Mouse (Mus musculus): ENCODE measurements around the gene Rab2b. TPM values are rescaled to one million over a fixed set of nuclear protein-coding genes. Genes with fewer than 3 reads are reported as not detected.
A peak's percentile ranks its signal among the peaks of the same experiment; 100 is the strongest.

Gene Rab2b
- total RNA-seq, 2 experiments from 2014 or later = 35.8 to 37.2 TPM

GRCm38 (mm10) chr14:52272781-52273180 is 6.6 kb downstream of the Rab2b start:
- intact Hi-C loops (cut with DNase I) = no loop called here
- Histone ChIP-seq H3K4me3 (no peak overlapping the region), H3K27ac (no peak overlapping the region)
- no peak for TF ChIP-seq CTCF (IDR thresholded peaks at IDR 0.05)
- DNase-seq (ENCODE audit: extremely low spot score in 1 of 2, low spot score in 2 of 2) = no peak

- TF ChIP-seq CTCF (IDR thresholded peaks at IDR 0.05) = peak; percentile 87
- DNase-seq (ENCODE audit: extremely low spot score in 1 of 2, low spot score in 2 of 2) = peak; percentile 98
- intact Hi-C loops (cut with DNase I) = loop anchor here (1.0 kb wide), 2 partner anchors 13 to 22 kb away; partner anchors contain the start of genes Rab2b and Tox4
- Histone ChIP-seq H3K4me3 (peak within 1 kb of the TSS; percentile 67), H3K27ac (peak within 1 kb of the TSS; percentile 94)
Observed at GRCm38 (mm10) chr14:52257484-52258213, 21.7 kb downstream of the Rab2b start, which contains the start of gene Chd8. Chd8 (minus strand) TSS chr14:52257780.

- peak in 1 of 2 experiments; percentile 15 for DNase-seq (ENCODE audit: extremely low spot score in 1 of 2, low spot score in 2 of 2)
- intact Hi-C loops (cut with DNase I) = loop anchor here (1.0 kb wide), 2 partner anchors 12 to 23 kb away; partner anchors contain the start of genes Rab2b and Tox4
- TF ChIP-seq CTCF (IDR thresholded peaks at IDR 0.05) = no peak
- H3K4me3 ChIP-seq = peak overlapping the region; percentile 67
- H3K27ac ChIP-seq = peak overlapping the region; percentile 94
Observed at GRCm38 (mm10) chr14:52256311-52257175, 22.8 kb downstream of the Rab2b start.

- no peak for TF ChIP-seq CTCF (IDR thresholded peaks at IDR 0.05)
- intact Hi-C loops (cut with DNase I) = no loop called here
- H3K27ac ChIP-seq = no peak overlapping the region
- no peak for DNase-seq (ENCODE audit: extremely low spot score in 1 of 2, low spot score in 2 of 2)
- no peak overlapping the region for H3K4me3 ChIP-seq
Observed at GRCm38 (mm10) chr14:52246129-52246528, 33.2 kb downstream of the Rab2b start.

- intact Hi-C loops (cut with DNase I) = loop anchor here (1.0 kb wide), 1 partner anchor 13 kb away; the partner anchor contains the start of gene Chd8
- H3K4me3 ChIP-seq = peak overlapping the region; percentile 69
- TF ChIP-seq CTCF (IDR thresholded peaks at IDR 0.05) = no peak
- H3K27ac ChIP-seq = peak overlapping the region; percentile 86
- no peak for DNase-seq (ENCODE audit: extremely low spot score in 1 of 2, low spot score in 2 of 2)
Observed at GRCm38 (mm10) chr14:52244690-52245042, 34.7 kb downstream of the Rab2b start.

GRCm38 (mm10) chr14:52244041-52244689 is 35.2 kb downstream of the Rab2b start:
- intact Hi-C loops (cut with DNase I) = loop anchor here (1.0 kb wide), 1 partner anchor 13 kb away; the partner anchor contains the start of gene Chd8

GRCm38 (mm10) chr14:52236216-52236615 is 43.1 kb downstream of the Rab2b start:
- no peak for TF ChIP-seq CTCF (IDR thresholded peaks at IDR 0.05)
- H3K27ac ChIP-seq = no peak overlapping the region
- no peak overlapping the region for H3K4me3 ChIP-seq
- intact Hi-C loops (cut with DNase I) = no loop called here
- DNase-seq (ENCODE audit: extremely low spot score in 1 of 2, low spot score in 2 of 2) = no peak

More at GRCm38 (mm10) chr14:52244041-52244689, 35.2 kb downstream of the Rab2b start:
- DNase-seq (ENCODE audit: extremely low spot score in 1 of 2, low spot score in 2 of 2) = peak; percentile 98 to 99
- H3K4me3 ChIP-seq = peak overlapping the region; percentile 69
- peak overlapping the region; percentile 86 for H3K27ac ChIP-seq
- TF ChIP-seq CTCF (IDR thresholded peaks at IDR 0.05) = no peak

GRCm38 (mm10) chr14:52235165-52235564 is 44.2 kb downstream of the Rab2b start:
- intact Hi-C loops (cut with DNase I) = no loop called here
- no peak for DNase-seq (ENCODE audit: extremely low spot score in 1 of 2, low spot score in 2 of 2)
- Histone ChIP-seq H3K27ac (no peak overlapping the region), H3K4me3 (no peak overlapping the region)
- no peak for TF ChIP-seq CTCF (IDR thresholded peaks at IDR 0.05)

- intact Hi-C loops (cut with DNase I) = no loop called here
- no peak overlapping the region for H3K27ac ChIP-seq
- no peak for DNase-seq (ENCODE audit: extremely low spot score in 1 of 2, low spot score in 2 of 2)
- H3K4me3 ChIP-seq = no peak overlapping the region
- TF ChIP-seq CTCF (IDR thresholded peaks at IDR 0.05) = no peak
Observed at GRCm38 (mm10) chr14:52232249-52232648, 47.1 kb downstream of the Rab2b start.

GRCm38 (mm10) chr14:52225972-52226371 is 53.4 kb downstream of the Rab2b start:
- intact Hi-C loops (cut with DNase I) = no loop called here
- TF ChIP-seq CTCF (IDR thresholded peaks at IDR 0.05) = no peak
- Histone ChIP-seq H3K4me3 (no peak overlapping the region), H3K27ac (no peak overlapping the region)
- no peak for DNase-seq (ENCODE audit: extremely low spot score in 1 of 2, low spot score in 2 of 2)

GRCm38 (mm10) chr14:52217261-52217660 is 62.1 kb downstream of the Rab2b start:
- no peak for TF ChIP-seq CTCF (IDR thresholded peaks at IDR 0.05)
- DNase-seq (ENCODE audit: extremely low spot score in 1 of 2, low spot score in 2 of 2) = no peak
- intact Hi-C loops (cut with DNase I) = loop anchor here (5.0 kb wide), 2 partner anchors 40 to 135 kb away; no protein-coding TSS in a partner anchor
- no peak overlapping the region for H3K4me3 ChIP-seq
- no peak overlapping the region for H3K27ac ChIP-seq

Other genes starting within 250 kb of the Rab2b start
- not detected for gene Olfr221, start 237.1 kb downstream of the Rab2b start, total RNA-seq (2021)
- 100 to 1,000 TPM; 213 to 221 TPM for gene Hnrnpc, start 175.5 kb downstream of the Rab2b start, total RNA-seq (2021)
- 1 to 10 TPM; 1.5 to 1.8 TPM for gene Rpgrip1, start 168.8 kb downstream of the Rab2b start, total RNA-seq (2021)
- 10 to 100 TPM; 52.5 to 54.7 TPM for gene Supt16, start 82.1 kb downstream of the Rab2b start, total RNA-seq (2021)
- gene Chd8, start 21.8 kb downstream of the Rab2b start, total RNA-seq (2021) = 100 to 1,000 TPM; 115 to 122 TPM
- 10 to 100 TPM; 62.6 to 66.0 TPM for gene Tox4, start 399 bp downstream of the Rab2b start, total RNA-seq (2021)
- gene Mettl3, start 25.6 kb upstream of the Rab2b start, total RNA-seq (2021) = 10 to 100 TPM; 37.4 to 44.7 TPM
- gene Sall2, start 49.2 kb upstream of the Rab2b start, total RNA-seq (2021) = 10 to 100 TPM; 31.9 to 33.0 TPM
- gene Olfr1513, start 76.9 kb upstream of the Rab2b start, total RNA-seq (2021) = not detected
- not detected for gene Olfr1512, start 99.6 kb upstream of the Rab2b start, total RNA-seq (2021)
- gene Olfr1511, start 117.8 kb upstream of the Rab2b start, total RNA-seq (2021) = not detected
- gene Olfr1510, start 134.8 kb upstream of the Rab2b start, total RNA-seq (2021) = not detected
- not detected for gene Olfr1509, start 163.4 kb upstream of the Rab2b start, total RNA-seq (2021)
- gene Olfr1508, start 187.9 kb upstream of the Rab2b start, total RNA-seq (2021) = not detected
- gene Olfr1507, start 216.2 kb upstream of the Rab2b start, total RNA-seq (2021) = not detected